Mouse (Mus musculus) bone marrow, adult 2 months (tissue): ENCODE results near the gene Acrbp.

ENCODE experiments used
- CTCF ChIP-seq: fragments of 200-500 bp; IDR thresholded peaks from 2 replicates; pipeline ENCODE4 v1.5.1; 2011; ENCODE audit warnings: low read length, control low read depth; ENCODE audit not compliant: control insufficient read depth, insufficient read depth
- POLR2A ChIP-seq: fragments of 200-500 bp; IDR thresholded peaks from 2 replicates; pipeline ENCODE4 v1.6.1; 2011; ENCODE audit warnings: low read depth, mild to moderate bottlenecking, control low read depth, low read length, borderline replicate concordance; ENCODE audit not compliant: control insufficient read depth

- no peak for TF ChIP-seq CTCF
- no peak for TF ChIP-seq POLR2A
Observed at GRCm38 (mm10) chr6:125097346-125097689, 47.8 kb downstream of the Acrbp start.
